In genomic region chr5:113225271-113225670, GRCm38 (mm10) we compare ENCODE assay signal across 11 mouse cellular contexts. TPM values are rescaled to one million over a fixed set of nuclear protein-coding genes. Genes with fewer than 3 reads are reported as not detected.
DNase-seq lines count a peak whose midpoint lies in the region; ATAC-seq lines count a peak whose summit lies in the region.
"Had no signal": no experiment of that assay in that cellular context is flagged by ENCODE, and none has a peak within 500 bp of the region (broad histone marks: within the 10 kb centered on the region; RNA-seq: fewer than 3 reads in every experiment).

No protein-coding gene starts in this region.

- peaks cover 12% of the 10 kb centered on the region; the same call in 1 of the 2 replicates for H3K4me1 ChIP-seq in kidney, embryonic 14.5 days (ENCODE audit: control insufficient read depth, insufficient read depth, low read length)
- peaks cover 22% of the 10 kb centered on the region for H3K4me1 ChIP-seq in heart, embryonic 15.5 days (replicated peaks)
- H3K4me1 ChIP-seq in midbrain, embryonic 14.5 days (ENCODE audit: control insufficient read depth, insufficient read depth, low read length) = 0 out of 2 replicates have a peak, but pooled peaks cover 8% of the 10 kb centered on the region

- WGBS in kidney, embryonic 14.5 days = 8% methylated on average over 10 of the region's 10 CpGs
- 37% methylated on average over 10 of the region's 10 CpGs for WGBS in heart, embryonic 15.5 days
- WGBS in midbrain, embryonic 14.5 days = 12% methylated on average over 10 of the region's 10 CpGs

- ATAC-seq in kidney, embryonic 14.5 days (ENCODE audit: low FRiP score, low TSS enrichment) = no peak
- no peak for ATAC-seq in heart, embryonic 15.5 days (replicated peaks; ENCODE audit: insufficient number of reproducible peaks, insufficient read depth, low FRiP score, low read depth)
- ATAC-seq in midbrain, embryonic 14.5 days (ENCODE audit: low FRiP score, low TSS enrichment) = no peak

- H3K27ac ChIP-seq in kidney, embryonic 14.5 days (ENCODE audit: low read depth, low read length) = peak overlapping the region; percentile 48; the same call in 1 of the 2 replicates
- H3K27ac ChIP-seq in heart, embryonic 15.5 days = peak overlapping the region; percentile 66
- H3K27ac ChIP-seq in midbrain, embryonic 14.5 days (replicated peaks; ENCODE audit: low read depth, low read length) = 0 out of 2 replicates have a peak overlapping the region, but pooled peaks have one; percentile 20

- no peaks in the 10 kb centered on the region for H3K36me3 ChIP-seq in kidney, embryonic 14.5 days (ENCODE audit: control insufficient read depth, insufficient read depth, low read length)
- H3K36me3 ChIP-seq in heart, embryonic 15.5 days = no peaks in the 10 kb centered on the region
- H3K36me3 ChIP-seq in midbrain, embryonic 14.5 days (ENCODE audit: control insufficient read depth, insufficient read depth, low read length) = no peaks in the 10 kb centered on the region

- H3K4me3 ChIP-seq in kidney, embryonic 14.5 days (ENCODE audit: low read length) = no peak overlapping the region
- no peak overlapping the region for H3K4me3 ChIP-seq in heart, embryonic 15.5 days
- H3K4me3 ChIP-seq in midbrain, embryonic 14.5 days (replicated peaks; ENCODE audit: low read depth, low read length) = no peak overlapping the region
- H3K4me3 ChIP-seq: myocyte had no signal

- H3K9me3 ChIP-seq in kidney, embryonic 14.5 days (ENCODE audit: control insufficient read depth, low read length) = no peaks in the 10 kb centered on the region
- no peaks in the 10 kb centered on the region for H3K9me3 ChIP-seq in heart, embryonic 15.5 days (replicated peaks)
- no peaks in the 10 kb centered on the region for H3K9me3 ChIP-seq in midbrain, embryonic 14.5 days (ENCODE audit: control insufficient read depth, low read length)

- peak overlapping the region; percentile 38; the same call in 1 of the 2 replicates for H3K4me2 ChIP-seq in kidney, embryonic 14.5 days (replicated peaks; ENCODE audit: low read depth, low read length)
- peak overlapping the region; percentile 59; the same call in 1 of the 2 replicates for H3K4me2 ChIP-seq in heart, embryonic 15.5 days
- peak overlapping the region; percentile 50; the same call in 1 of the 2 replicates for H3K4me2 ChIP-seq in midbrain, embryonic 14.5 days (ENCODE audit: low read length)

- no peaks in the 10 kb centered on the region for H3K27me3 ChIP-seq in kidney, embryonic 14.5 days (ENCODE audit: control insufficient read depth, insufficient read depth, low read length)
- peaks cover 10% of the 10 kb centered on the region for H3K27me3 ChIP-seq in heart, embryonic 15.5 days
- H3K27me3 ChIP-seq in midbrain, embryonic 14.5 days (ENCODE audit: control insufficient read depth, insufficient read depth, low read length) = no peaks in the 10 kb centered on the region

- no peak for DNase-seq in kidney, adult 18-20 months
- DNase-seq in embryo, embryonic 10 days (ENCODE audit: low spot score) = peak; percentile 87
- DNase-seq in midbrain, embryonic 14.5 days = peak; percentile 82
- DNase-seq in layer of hippocampus, adult 18-20 months (ENCODE audit: low spot score in 2 of 2) = no peak
- no peak for DNase-seq in gastrocnemius, postnatal 10 days
- DNase-seq in cerebellum, adult 11 months = no peak
- DNase-seq: cerebellum, adult 2 months had no signal

- H3K9ac ChIP-seq in kidney, embryonic 14.5 days (ENCODE audit: low read depth, low read length) = no peak overlapping the region
- H3K9ac ChIP-seq in heart, embryonic 15.5 days = no peak overlapping the region
- no peak overlapping the region for H3K9ac ChIP-seq in midbrain, embryonic 14.5 days (replicated peaks; ENCODE audit: low read length)

RNA-seq across cellular contexts. Expression of gene Tmem211, which starts 1.4 kb away (rescaled TPM):
- polyA plus RNA-seq in kidney, embryonic 14.5 days (2014; fragmentation: Nextera tagmentation; extraction: Ambion mirVana) = 0.15 and 0.31 TPM in 2 replicates
- polyA plus RNA-seq in heart, embryonic 15.5 days (2015; fragmentation: Nextera tagmentation; extraction: Ambion mirVana) = not detected in 2 replicates
- polyA plus RNA-seq in midbrain, embryonic 14.5 days (2014; fragmentation: Nextera tagmentation; extraction: Ambion mirVana) = 0.15 TPM in 1 of 2 replicates, not detected in the other
- not detected for total RNA-seq in layer of hippocampus, adult 18-20 months (2021)
- total RNA-seq in gastrocnemius, postnatal 10 days (2021) = not detected
- total RNA-seq: CH12.LX had no signal
- polyA plus RNA-seq: myocyte had no signal

RNA-seq across cellular contexts. Expression of gene 2900026A02Rik, which starts 4.2 kb away (rescaled TPM):
- 3.9 and 5.4 TPM in 2 replicates for polyA plus RNA-seq in kidney, embryonic 14.5 days (2014; fragmentation: Nextera tagmentation; extraction: Ambion mirVana)
- polyA plus RNA-seq in heart, embryonic 15.5 days (2015; fragmentation: Nextera tagmentation; extraction: Ambion mirVana) = 14.1 and 17.4 TPM in 2 replicates
- 1.6 and 2.1 TPM in 2 replicates for polyA plus RNA-seq in midbrain, embryonic 14.5 days (2014; fragmentation: Nextera tagmentation; extraction: Ambion mirVana)
- total RNA-seq in layer of hippocampus, adult 18-20 months (2021) = 10 to 100 TPM; 59.4 to 67.8 TPM
- total RNA-seq in gastrocnemius, postnatal 10 days (2021) = 10 to 100 TPM; 36.2 to 42.0 TPM

Comparison
In these comparisons a context has a peak if more than half of its experiments do, and no peak if none do; other contexts are left out.
1. DNase-seq: peak in embryo, embryonic 10 days (single experiment) and midbrain, embryonic 14.5 days (single experiment); none in kidney, adult 18-20 months (single experiment), layer of hippocampus, adult 18-20 months (0 of 2), gastrocnemius, postnatal 10 days (single experiment) and cerebellum, adult 11 months (single experiment).
2. Peak in every context shown above with its lines, with median percentiles within 50 percentile points of each other: H3K27ac ChIP-seq and H3K4me2 ChIP-seq.